Mouse (Mus musculus): ENCODE measurements around the gene Slfn4. TPM values are rescaled to one million over a fixed set of nuclear protein-coding genes. Genes with fewer than 3 reads are reported as not detected.
"Not testable (repeated sequence)": the region's sequence is repeated elsewhere in the genome, so short reads cannot be mapped to it uniquely, and the experiment has no call there.

Gene Slfn4
- polyA plus RNA-seq, 1 experiment from 2014 or later, result not detected

- Histone ChIP-seq H3K4me1 (no peaks in the 10 kb centered on the region), H3K27me3 (no peaks in the 10 kb centered on the region), H3K4me2 (no peak overlapping the region), H3K9ac (no peak overlapping the region), H3K36me3 (replicated peaks) (no peaks in the 10 kb centered on the region), H3K4me3 (replicated peaks) (no peak overlapping the region), H3K9me3 (no peaks in the 10 kb centered on the region), H3K27ac (no peak overlapping the region)
- WGBS, result 88% methylated on average over 9 of the region's 9 CpGs
- no peak for ATAC-seq (ENCODE audit: low FRiP score)
These were observed 50.5 kb downstream of the Slfn4 start for GRCm38 (mm10) chr11:83225371-83225960.

- H3K36me3 ChIP-seq (replicated peaks), result no peaks in the 10 kb centered on the region
- H3K9ac ChIP-seq, result no peak overlapping the region
- no peak overlapping the region for H3K27ac ChIP-seq
- no peak overlapping the region for H3K4me3 ChIP-seq (replicated peaks)
- H3K4me2 ChIP-seq, result no peak overlapping the region
- 85% methylated on average over 7 of the region's 7 CpGs for WGBS
- no peaks in the 10 kb centered on the region for H3K27me3 ChIP-seq
- H3K4me1 ChIP-seq, result no peaks in the 10 kb centered on the region
- ATAC-seq (ENCODE audit: low FRiP score), result no peak
- no peaks in the 10 kb centered on the region for H3K9me3 ChIP-seq
These were observed 53.1 kb downstream of the Slfn4 start for GRCm38 (mm10) chr11:83227926-83228723.

- ATAC-seq (ENCODE audit: low FRiP score), result no peak
- no peak overlapping the region for H3K9ac ChIP-seq
- H3K4me2 ChIP-seq, result no peak overlapping the region
- WGBS, result 69% methylated on average over 3 of the region's 3 CpGs
- H3K27ac ChIP-seq, result no peak overlapping the region
- no peak overlapping the region for H3K4me3 ChIP-seq (replicated peaks)
- no peaks in the 10 kb centered on the region for H3K4me1 ChIP-seq
- no peaks in the 10 kb centered on the region for H3K27me3 ChIP-seq
- H3K36me3 ChIP-seq (replicated peaks), result no peaks in the 10 kb centered on the region
- H3K9me3 ChIP-seq, result no peaks in the 10 kb centered on the region
These were observed 56.0 kb downstream of the Slfn4 start for GRCm38 (mm10) chr11:83230966-83231365.

GRCm38 (mm10) chr11:83233621-83234020 is 58.6 kb downstream of the Slfn4 start:
- H3K36me3 ChIP-seq (replicated peaks); H3K9me3 ChIP-seq; H3K9ac ChIP-seq; ATAC-seq (ENCODE audit: low FRiP score); H3K4me3 ChIP-seq (replicated peaks); H3K4me1 ChIP-seq; H3K27ac ChIP-seq; H3K27me3 ChIP-seq; H3K4me2 ChIP-seq: not testable (repeated sequence)
- 42% methylated on average over 5 of the region's 5 CpGs for WGBS

GRCm38 (mm10) chr11:83237390-83237789 is 62.4 kb downstream of the Slfn4 start:
- not testable (repeated sequence) for H3K27me3 ChIP-seq; H3K4me3 ChIP-seq (replicated peaks); H3K36me3 ChIP-seq (replicated peaks); H3K4me2 ChIP-seq; H3K9me3 ChIP-seq; H3K4me1 ChIP-seq; H3K27ac ChIP-seq; ATAC-seq (ENCODE audit: low FRiP score); H3K9ac ChIP-seq
- 88% methylated on average over 9 of the region's 9 CpGs for WGBS

- no peaks in the 10 kb centered on the region for H3K27me3 ChIP-seq
- no peak for ATAC-seq (ENCODE audit: low FRiP score)
- 93% methylated on average over 2 of the region's 2 CpGs for WGBS
- H3K36me3 ChIP-seq (replicated peaks), result no peaks in the 10 kb centered on the region
- no peak overlapping the region for H3K4me3 ChIP-seq (replicated peaks)
- no peak overlapping the region for H3K4me2 ChIP-seq
- no peaks in the 10 kb centered on the region for H3K9me3 ChIP-seq
- H3K9ac ChIP-seq, result no peak overlapping the region
- H3K4me1 ChIP-seq, result no peaks in the 10 kb centered on the region
- no peak overlapping the region for H3K27ac ChIP-seq
These were observed 63.4 kb downstream of the Slfn4 start for GRCm38 (mm10) chr11:83238389-83238788.

- Histone ChIP-seq H3K27me3 (no peaks in the 10 kb centered on the region), H3K9ac (no peak overlapping the region), H3K4me2 (no peak overlapping the region), H3K9me3 (no peaks in the 10 kb centered on the region), H3K36me3 (replicated peaks) (no peaks in the 10 kb centered on the region), H3K4me1 (no peaks in the 10 kb centered on the region), H3K4me3 (replicated peaks) (no peak overlapping the region), H3K27ac (no peak overlapping the region)
- ATAC-seq (ENCODE audit: low FRiP score), result no peak
- 16% methylated on average over 2 of the region's 2 CpGs for WGBS
These were observed 64.8 kb downstream of the Slfn4 start for GRCm38 (mm10) chr11:83239811-83240210.

Other genes starting within 250 kb of the Slfn4 start
- gene Slfn5, start 223.8 kb upstream of the Slfn4 start, polyA plus RNA-seq (2016; fragmentation: Nextera tagmentation; extraction: Ambion mirVana), result 0.38 and 0.89 TPM in 2 replicates
- gene Slfn9, start 183.4 kb upstream of the Slfn4 start, polyA plus RNA-seq (2016; fragmentation: Nextera tagmentation; extraction: Ambion mirVana), result 12.6 and 13.4 TPM in 2 replicates
- 0.21 and 0.37 TPM in 2 replicates for gene Slfn8, start 154.4 kb upstream of the Slfn4 start, polyA plus RNA-seq (2016; fragmentation: Nextera tagmentation; extraction: Ambion mirVana)
- 0.96 and 1.2 TPM in 2 replicates for gene Slfn2, start 110.1 kb upstream of the Slfn4 start, polyA plus RNA-seq (2016; fragmentation: Nextera tagmentation; extraction: Ambion mirVana)
- not detected in 2 replicates for gene Slfn1, start 58.3 kb upstream of the Slfn4 start, polyA plus RNA-seq (2016; fragmentation: Nextera tagmentation; extraction: Ambion mirVana)
- gene Slfn3, start 16.1 kb downstream of the Slfn4 start, polyA plus RNA-seq (2016; fragmentation: Nextera tagmentation; extraction: Ambion mirVana), result 0.28 and 0.53 TPM in 2 replicates
- gene Slfn14, start 111.5 kb downstream of the Slfn4 start, polyA plus RNA-seq (2016; fragmentation: Nextera tagmentation; extraction: Ambion mirVana), result 0.73 and 0.84 TPM in 2 replicates
- gene Ap2b1, start 123.8 kb downstream of the Slfn4 start, polyA plus RNA-seq (2016; fragmentation: Nextera tagmentation; extraction: Ambion mirVana), result 95.7 and 110 TPM in 2 replicates
- gene Pex12, start 127.4 kb downstream of the Slfn4 start, polyA plus RNA-seq (2016; fragmentation: Nextera tagmentation; extraction: Ambion mirVana), result 15.4 and 18.5 TPM in 2 replicates
- 11.0 and 13.9 TPM in 2 replicates for gene Rasl10b, start 234.0 kb downstream of the Slfn4 start, polyA plus RNA-seq (2016; fragmentation: Nextera tagmentation; extraction: Ambion mirVana)

All from forebrain, embryonic 12.5 days (tissue).